Mouse (Mus musculus) cerebellum, adult 11 months (tissue): ENCODE data around the gene Bzw2.

Experiments used
- DNase-seq: peaks from one replicate; pipeline ENCODE4 v3.0.0; 2022

Gene Bzw2

DNA sequence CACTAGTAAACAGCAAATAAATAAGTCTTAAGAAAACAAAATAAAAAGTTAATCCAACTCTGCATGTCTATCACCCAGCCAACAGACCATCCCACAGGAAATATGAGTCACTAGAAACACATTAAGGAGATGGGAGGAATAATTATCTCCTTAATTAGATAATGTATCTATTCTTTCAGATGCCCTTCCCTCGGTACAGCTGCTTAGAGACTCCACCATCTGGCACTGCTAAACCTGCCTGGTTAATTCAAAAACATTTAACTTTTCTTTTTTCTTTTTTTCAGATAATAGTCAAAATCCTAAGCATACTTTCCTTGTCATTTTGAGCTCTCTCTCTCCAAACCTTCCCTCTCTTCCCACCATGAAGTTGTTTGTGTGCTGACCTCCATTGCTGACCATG, 92.0 kb downstream of the Bzw2 start:
- DNase-seq: no peak

DNA sequence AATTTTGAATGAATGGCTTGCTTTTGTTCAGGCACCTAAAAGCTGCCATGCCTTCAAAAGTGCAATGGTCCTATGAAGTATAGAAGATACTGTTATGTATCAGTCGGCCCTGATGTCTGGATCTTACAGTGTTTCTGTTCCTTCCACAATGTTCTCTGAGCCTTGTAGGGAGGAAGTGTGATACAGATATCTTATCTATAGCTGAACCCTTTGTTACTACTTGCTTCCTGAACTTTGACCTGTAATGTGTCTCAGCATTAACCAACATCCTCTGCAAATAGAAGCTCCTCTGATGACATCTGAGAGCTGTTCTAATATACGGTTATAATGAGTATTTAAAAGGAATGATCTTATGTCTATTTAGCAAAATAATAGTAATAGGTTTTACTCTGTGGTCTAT, 100.2 kb downstream of the Bzw2 start:
- DNase-seq: no peak

DNA sequence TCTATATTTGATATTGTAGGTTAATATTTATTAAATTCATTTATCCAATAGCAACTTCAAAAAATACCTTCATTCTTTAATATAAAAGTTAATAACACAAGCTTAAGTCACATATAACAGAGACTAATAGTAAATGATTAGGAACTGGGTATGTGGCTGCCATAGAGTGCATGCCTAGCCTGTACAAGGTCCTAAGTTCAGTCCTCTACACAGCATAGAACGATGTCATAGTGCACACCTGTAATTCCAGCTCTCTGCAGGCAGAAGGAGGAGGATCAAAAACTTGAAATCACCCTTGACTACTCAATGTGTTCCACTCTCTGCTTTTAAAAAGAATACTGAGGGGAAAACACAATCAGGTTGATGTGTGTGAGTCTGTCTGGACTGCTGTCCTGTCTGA, 107.6 kb downstream of the Bzw2 start:
- DNase-seq: no peak

DNA sequence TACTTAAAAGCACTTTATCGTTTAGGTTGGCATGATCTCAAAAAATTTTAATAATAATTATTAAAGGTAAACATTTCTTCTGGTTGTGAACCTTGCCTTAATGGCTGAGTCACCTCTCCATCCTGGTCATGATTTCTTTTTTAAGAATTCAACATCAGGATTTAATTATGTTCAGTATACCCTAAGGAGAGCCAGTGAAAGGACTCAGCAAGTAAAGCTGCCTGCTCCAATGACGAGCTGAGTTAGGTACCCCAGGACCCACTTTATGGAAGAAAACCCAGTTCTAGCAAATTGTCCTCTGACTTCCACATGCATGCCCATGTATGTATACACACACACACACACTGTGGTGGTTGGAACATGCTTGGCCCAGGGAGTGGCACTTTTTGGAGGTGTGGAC, 110.3 kb downstream of the Bzw2 start:
- no peak for DNase-seq

DNA sequence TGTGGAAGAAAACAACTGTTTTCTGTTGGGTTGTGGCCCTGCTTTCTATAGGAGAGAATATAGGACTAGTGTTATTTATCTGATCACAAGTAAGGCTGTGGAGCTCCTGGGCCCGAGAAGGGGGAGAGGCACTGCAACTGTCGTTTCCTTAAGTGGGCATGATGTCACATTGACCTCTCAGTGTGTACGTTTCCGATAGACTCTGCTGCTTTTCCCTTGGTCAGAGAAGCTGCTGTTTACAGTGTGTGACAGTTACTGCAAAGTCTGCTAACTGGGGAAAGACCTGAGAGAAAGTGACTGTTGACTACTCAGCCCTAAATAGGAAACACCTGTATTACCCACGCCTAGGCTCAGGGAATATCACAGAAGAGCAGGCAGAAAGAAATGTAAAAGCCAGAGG, 111.7 kb downstream of the Bzw2 start:
- DNase-seq: no peak

DNA sequence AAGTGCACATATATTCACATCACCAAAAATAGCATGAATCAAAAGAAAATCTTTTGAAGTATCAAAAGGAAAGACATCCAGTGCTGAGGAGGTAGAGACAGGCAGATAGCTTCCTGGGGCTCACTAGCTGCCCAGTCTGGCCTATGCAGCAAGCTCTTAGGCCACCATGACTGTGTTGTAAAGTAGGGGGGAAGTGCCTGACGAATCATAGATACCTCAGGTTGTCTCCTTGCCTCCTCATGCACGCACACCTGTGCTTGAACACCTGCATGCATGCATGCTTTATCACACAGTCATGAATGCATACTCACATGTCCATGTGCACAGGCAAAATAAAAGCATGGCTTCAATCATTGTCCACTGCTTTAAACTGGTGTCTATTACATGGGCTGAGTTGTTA, 113.2 kb downstream of the Bzw2 start:
- DNase-seq: no peak

DNA sequence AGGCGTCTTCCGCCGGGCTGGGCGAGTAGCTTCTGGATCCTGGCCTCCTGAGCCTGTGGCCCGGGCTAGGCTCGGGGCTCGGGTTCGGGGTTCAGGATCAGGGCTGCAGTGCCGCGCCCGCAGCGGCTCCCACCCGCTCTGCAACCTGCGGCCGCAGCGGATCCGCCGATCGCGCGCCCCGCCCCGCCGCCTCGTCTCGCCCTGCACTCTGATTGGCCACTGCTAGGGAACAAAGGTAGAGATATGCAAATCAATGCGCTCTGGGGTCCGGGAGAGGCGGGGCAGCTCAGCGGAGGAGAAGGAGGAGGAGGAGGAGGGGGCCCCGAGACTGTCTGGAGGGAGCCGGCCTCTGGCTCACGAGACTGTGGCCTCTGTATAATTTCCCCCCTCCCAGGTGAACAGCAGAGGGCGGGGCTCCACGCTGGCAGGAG, 115.5 kb downstream of the Bzw2 start, which contains the start of gene Tspan13:
Gene Tspan13, minus strand, starts transcription at position 153 of the 431 bp plus-strand sequence.
- DNase-seq: peak; percentile 91
